28 mouse cellular contexts compared by ENCODE assay signal in genomic region chr7:30326427-30326826, GRCm38 (mm10). TPM values are rescaled to one million over a fixed set of nuclear protein-coding genes. Genes with fewer than 3 reads are reported as not detected.
"Had no signal": no experiment of that assay in that cellular context is flagged by ENCODE, and none has a peak within 500 bp of the region (broad histone marks: within the 10 kb centered on the region; RNA-seq: fewer than 3 reads in every experiment).

No protein-coding gene starts in this region.

- H3K9ac ChIP-seq: heart, embryonic 12.5 days; heart, embryonic 13.5 days; heart, embryonic 15.5 days; hindbrain, embryonic 12.5 days; hindbrain, embryonic 14.5 days; hindbrain, embryonic 15.5 days; intestine, embryonic 15.5 days; kidney, embryonic 15.5 days had no signal

- DNase-seq: heart, postnatal 10 days; heart, postnatal 14 days; heart, postnatal 36 days; heart, postnatal 4 days; kidney, adult 18-20 months; layer of hippocampus, adult 9-11 months; layer of hippocampus, postnatal 36 days had no signal

- H3K9me3 ChIP-seq: heart, embryonic 15.5 days; hindbrain, embryonic 15.5 days; intestine, embryonic 15.5 days; kidney, embryonic 15.5 days had no signal

- H3K27me3 ChIP-seq: heart, embryonic 12.5 days; heart, embryonic 13.5 days; heart, embryonic 15.5 days; intestine, embryonic 15.5 days; kidney, embryonic 15.5 days had no signal

- H3K4me3 ChIP-seq: heart, embryonic 12.5 days; heart, embryonic 13.5 days; heart, embryonic 15.5 days; hindbrain, embryonic 10.5 days; hindbrain, embryonic 12.5 days; hindbrain, embryonic 13.5 days; hindbrain, embryonic 15.5 days; intestine, embryonic 15.5 days; kidney, embryonic 15.5 days; layer of hippocampus, adult 2 months; left cerebral cortex, adult 2 months had no signal

- H3K36me3 ChIP-seq: heart, embryonic 12.5 days; heart, embryonic 13.5 days; heart, embryonic 15.5 days; hindbrain, embryonic 10.5 days; hindbrain, embryonic 12.5 days; hindbrain, embryonic 13.5 days; hindbrain, embryonic 15.5 days; intestine, embryonic 15.5 days; kidney, embryonic 15.5 days had no signal

- ATAC-seq: hindbrain, embryonic 16.5 days; intestine, embryonic 15.5 days; intestine, embryonic 16.5 days; intestine, postnatal 0 days had no signal

- H3K4me2 ChIP-seq: heart, embryonic 12.5 days; heart, embryonic 13.5 days; heart, embryonic 15.5 days; hindbrain, embryonic 12.5 days; hindbrain, embryonic 13.5 days; hindbrain, embryonic 14.5 days; hindbrain, embryonic 15.5 days; intestine, embryonic 15.5 days had no signal

- H3K27ac ChIP-seq: hindbrain, embryonic 10.5 days; hindbrain, embryonic 12.5 days; hindbrain, embryonic 13.5 days; hindbrain, embryonic 14.5 days; hindbrain, embryonic 15.5 days; hindbrain, postnatal 0 days; intestine, embryonic 15.5 days; left cerebral cortex, adult 2 months had no signal

RNA-seq across cellular contexts. Expression of gene E130208F15Rik, which starts 4.9 kb away (rescaled TPM):
- polyA plus RNA-seq: heart, embryonic 14.5 days; heart, embryonic 15.5 days; hindbrain, embryonic 14.5 days; hindbrain, embryonic 15.5 days; inflammation-experienced regulatory T-cells, adult 6 months; intestine, embryonic 14.5 days; intestine, embryonic 15.5 days; intestine, postnatal 0 days; kidney, embryonic 14.5 days; kidney, postnatal 0 days had no signal
